Mouse (Mus musculus) fat pad, adult 2 months (tissue): ENCODE measurements around the gene Mlst8.
"Not testable (repeated sequence)": the region's sequence is repeated elsewhere in the genome, so short reads cannot be mapped to it uniquely, and the experiment has no call there.

Experiments used
- DNase-seq: peaks from one replicate; pipeline ENCODE4 v3.0.0-alpha.2; 2011; ENCODE audit warnings: low read depth, low spot score; ENCODE audit errors: extremely low read depth

The Mlst8 gene

DNA sequence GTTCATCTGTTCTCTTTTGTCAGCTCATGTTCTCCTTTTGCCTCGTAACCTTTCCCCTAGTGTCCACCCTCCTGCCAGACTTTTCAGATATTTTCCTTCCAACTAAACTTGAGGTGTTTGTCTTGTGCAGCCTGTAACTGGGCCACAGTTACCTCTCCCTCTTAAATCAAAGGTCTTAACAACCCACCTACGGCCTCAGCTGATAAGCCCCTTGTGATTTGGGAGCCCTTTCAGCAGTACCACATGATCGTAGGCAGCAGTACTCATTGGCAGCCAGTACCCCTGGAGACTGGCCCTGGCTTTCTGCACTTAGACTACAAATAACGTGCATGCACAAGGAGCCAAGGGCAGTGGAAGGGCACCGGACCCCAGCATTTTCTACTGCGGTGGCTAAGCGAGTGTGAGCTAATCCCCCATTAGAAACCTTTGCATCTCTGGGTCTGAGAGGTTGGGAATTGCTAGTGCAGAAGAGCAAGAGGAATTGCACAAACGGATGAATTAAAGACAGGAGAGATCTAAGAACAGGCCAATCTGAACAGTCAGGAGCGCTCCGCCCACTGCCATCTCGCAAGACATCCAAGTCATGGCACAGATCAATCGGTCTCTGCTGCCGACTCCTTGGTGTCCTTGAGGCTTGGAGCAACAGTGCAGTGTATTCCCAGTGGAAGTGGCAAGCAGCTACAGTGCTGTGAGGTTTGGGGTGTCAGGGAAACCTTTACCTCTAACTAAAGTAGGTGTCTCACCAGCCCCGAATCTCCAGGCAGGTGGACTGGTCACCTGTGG, 49.5 kb downstream of the Mlst8 start:
- DNase-seq, result no peak

DNA sequence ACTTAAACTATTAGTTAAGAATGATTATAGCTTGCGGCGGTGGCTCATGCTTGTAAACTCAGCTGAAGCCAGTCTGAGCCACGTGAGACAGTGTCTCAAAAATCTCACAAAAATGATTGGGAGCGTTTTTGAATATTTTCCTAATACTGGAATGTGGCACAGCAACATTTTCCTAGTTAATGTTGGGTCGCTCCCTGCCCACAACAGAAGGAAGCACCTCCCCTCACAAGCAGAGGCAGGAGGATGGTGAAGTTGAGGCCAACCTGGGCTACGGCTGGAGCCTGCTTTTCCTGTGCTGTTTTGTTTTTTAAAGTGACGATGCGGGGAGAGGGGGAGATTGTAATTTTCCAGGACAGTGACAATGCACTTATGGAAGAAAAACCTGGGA, 51.7 kb downstream of the Mlst8 start:
- DNase-seq, result no peak

- peak; percentile 90 for DNase-seq
Measured at GRCm38 (mm10) chr17:24426471-24427169, 52.3 kb downstream of the Mlst8 start, which contains the start of gene Eci1. Eci1 (plus strand) TSS chr17:24426641.

DNA sequence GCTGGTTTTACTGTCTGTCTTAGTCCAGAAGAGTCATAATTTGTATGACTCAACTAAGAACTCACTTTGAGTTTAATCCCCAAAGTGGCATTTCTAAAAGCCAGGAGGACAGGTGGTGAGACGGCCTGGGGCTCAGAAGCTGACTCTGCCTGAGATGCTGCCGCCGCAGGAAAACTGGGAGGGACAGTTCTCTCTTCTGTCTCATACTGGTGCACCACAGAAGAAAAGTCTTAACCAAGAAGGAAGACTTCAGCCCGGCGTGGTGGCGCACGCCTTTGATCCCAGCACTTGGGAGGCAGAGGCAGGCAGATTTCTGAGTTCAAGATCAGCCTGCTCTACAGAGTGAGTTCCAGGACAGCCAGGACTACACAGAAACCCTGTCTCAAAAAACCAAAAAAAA, 53.0 kb downstream of the Mlst8 start:
- DNase-seq, result no peak

- DNase-seq, result not testable (repeated sequence)
Measured at GRCm38 (mm10) chr17:24425326-24425725, 53.6 kb downstream of the Mlst8 start.

- DNase-seq, result no peak
Measured at GRCm38 (mm10) chr17:24424489-24424888, 54.4 kb downstream of the Mlst8 start.
